Mouse (Mus musculus) olfactory bulb, adult 2 months (tissue): Measurements from ENCODE around the gene Ptprn2.

Source experiments
- CTCF ChIP-seq: fragments of 200-500 bp; IDR thresholded peaks from 2 replicates; pipeline ENCODE4 v1.5.1; 2012; ENCODE audit warnings: low read depth, mild to moderate bottlenecking, low read length, moderate library complexity; ENCODE audit not compliant: insufficient read depth
- POLR2A ChIP-seq: fragments of 200-500 bp; IDR thresholded peaks from 2 replicates; pipeline ENCODE4 v1.6.1; 2012; ENCODE audit warnings: mild to moderate bottlenecking, low read depth, low read length, moderate library complexity; ENCODE audit not compliant: insufficient read depth

GRCm38 (mm10) chr12:117176259-117176823, 690.8 kb downstream of the Ptprn2 start:
- TF ChIP-seq CTCF = no peak
- TF ChIP-seq POLR2A = no peak
